Mouse (Mus musculus): ENCODE data around the gene B3gat1.
A peak's percentile ranks its signal among the peaks of the same experiment; 100 is the strongest.

Gene B3gat1

GRCm38 (mm10) chr9:26778421-26778820, 44.9 kb downstream of the B3gat1 start:
- no peak for DNase-seq

GRCm38 (mm10) chr9:26783414-26783975, 50.0 kb downstream of the B3gat1 start:
- no peak for DNase-seq

DNA sequence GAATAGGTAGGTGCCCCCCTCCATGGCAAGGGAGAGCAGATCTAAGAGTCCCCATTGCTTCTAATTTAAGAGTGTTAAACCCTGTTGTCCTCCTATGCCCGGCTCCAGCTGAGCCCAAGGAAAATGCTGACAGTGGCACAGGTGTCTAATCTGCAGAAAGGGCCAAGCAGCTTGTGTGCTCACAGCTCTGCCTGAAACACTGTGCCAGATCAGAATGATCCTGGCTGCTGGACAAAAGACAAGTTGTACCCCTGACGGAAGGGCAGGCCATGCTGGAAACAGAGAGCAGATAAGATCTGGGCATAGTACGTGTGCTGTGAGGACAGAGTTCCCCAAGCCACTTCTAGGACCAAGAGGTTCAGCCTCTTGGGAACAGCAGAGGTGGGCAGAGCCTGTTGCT, 59.3 kb downstream of the B3gat1 start:
- peak; percentile 33 to 48 for DNase-seq

DNA sequence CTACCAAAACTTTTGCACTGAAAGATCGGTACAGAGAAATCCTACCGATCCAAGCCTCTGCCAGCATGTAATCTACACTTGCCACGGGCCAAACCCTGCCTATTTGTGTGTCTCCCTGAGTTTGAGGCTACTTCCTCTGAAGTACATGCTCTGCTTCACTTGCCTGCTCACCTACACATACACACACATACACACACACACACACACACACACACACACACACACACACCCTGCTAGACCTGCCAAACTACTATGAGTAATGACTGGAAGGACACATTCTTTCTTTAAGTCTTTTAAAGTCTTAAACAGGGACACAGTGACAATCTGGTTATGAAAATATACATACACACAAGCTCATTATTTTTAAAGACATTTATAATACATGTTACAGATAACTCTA, 64.7 kb downstream of the B3gat1 start:
- DNase-seq, result no peak

- DNase-seq, result no peak
Measured at GRCm38 (mm10) chr9:26798731-26799130, 65.2 kb downstream of the B3gat1 start.

DNA sequence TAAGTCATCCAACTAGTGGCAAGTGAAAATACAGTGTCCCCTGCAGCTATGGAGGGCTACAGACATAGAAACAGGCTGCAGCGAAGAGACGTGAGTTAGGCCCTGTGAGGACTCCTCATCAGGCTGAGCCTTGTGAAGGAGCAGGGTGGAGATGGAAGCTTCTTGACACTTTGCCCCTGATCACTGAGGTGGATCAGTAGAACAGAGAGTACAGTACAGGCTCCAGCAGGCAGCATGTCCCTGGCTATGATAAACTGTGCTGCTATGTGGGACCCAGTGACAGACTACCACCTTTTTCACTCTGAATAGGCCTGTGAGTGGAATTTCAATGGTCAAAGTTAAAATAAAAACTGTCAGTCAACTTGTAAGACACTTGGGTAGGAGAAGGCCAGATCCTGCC, 66.8 kb downstream of the B3gat1 start:
- DNase-seq, result no peak

DNA sequence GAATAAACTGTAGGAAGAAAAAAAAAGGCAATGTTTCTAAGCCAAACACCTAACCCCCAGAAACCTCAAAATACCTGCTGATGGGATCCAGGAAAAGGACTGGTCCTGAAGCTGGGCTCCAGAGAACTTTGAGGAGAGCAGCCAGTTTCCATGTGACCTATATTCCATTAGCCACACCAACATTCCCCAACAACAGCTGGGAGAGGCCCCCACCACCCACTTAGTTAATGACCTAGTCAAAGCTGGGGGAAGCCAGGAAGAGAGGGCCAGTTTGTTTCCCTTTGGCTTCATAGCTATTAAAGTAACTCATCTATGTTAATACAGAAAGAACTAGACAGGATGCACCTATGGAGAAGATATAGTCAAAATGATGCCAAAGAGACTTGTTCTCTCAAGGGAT, 70.8 kb downstream of the B3gat1 start:
- DNase-seq, result no peak

- peak; percentile 75 to 85 for DNase-seq
Measured at GRCm38 (mm10) chr9:26805935-26806666, 72.6 kb downstream of the B3gat1 start, which contains the start of gene Glb1l2. Glb1l2 (minus strand) TSS chr9:26806468.

DNA sequence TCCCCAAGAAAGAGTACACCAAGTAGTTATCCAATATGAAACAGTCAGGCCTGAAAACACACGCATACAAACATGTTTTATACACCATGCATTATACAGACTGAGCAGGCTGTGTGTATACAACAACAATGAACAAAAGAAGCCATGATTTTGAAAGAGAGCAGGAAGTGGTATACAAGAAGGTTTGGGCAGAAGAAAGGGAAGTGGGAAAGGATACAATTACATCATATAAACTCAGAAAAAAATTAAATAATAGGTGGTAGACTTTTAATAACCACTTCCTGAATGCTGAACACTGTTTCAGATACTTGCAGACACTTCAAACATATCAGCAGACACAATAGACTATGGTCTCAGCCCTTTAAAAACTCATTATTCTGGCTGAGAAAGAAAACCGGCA, 75.2 kb downstream of the B3gat1 start:
- DNase-seq, result no peak
